9 mouse cellular contexts compared by ENCODE assay signal in genomic region chrX:170674885-170675876, GRCm38 (mm10). TPM values are rescaled to one million over a fixed set of nuclear protein-coding genes. Genes with fewer than 3 reads are reported as not detected.
A peak's percentile ranks its signal among the peaks of the same experiment; 100 is the strongest.
DNase-seq lines count a peak whose midpoint lies in the region; ATAC-seq and TF ChIP-seq lines count a peak whose summit lies in the region.
"Had no signal": no experiment of that assay in that cellular context is flagged by ENCODE, and none has a peak within 500 bp of the region (broad histone marks: within the 10 kb centered on the region; RNA-seq: fewer than 3 reads in every experiment).

No protein-coding gene starts in this region.

- H3K27ac ChIP-seq in heart, embryonic 12.5 days (ENCODE audit: poor library complexity, severe bottlenecking) = no peak overlapping the region
- 0 out of 2 replicates have a peak overlapping the region, but pooled peaks have one; percentile 18 for H3K27ac ChIP-seq in liver, postnatal 0 days (ENCODE audit: low read depth)
- H3K27ac ChIP-seq in stomach, embryonic 16.5 days (ENCODE audit: low read length) = no peak overlapping the region

- no peak for DNase-seq in heart, adult 8-10 months (ENCODE audit: low spot score)
- DNase-seq in urinary bladder, postnatal 4 days (ENCODE audit: low spot score in 2 of 2) = peak; percentile 18 to 62
- no peak for DNase-seq in urinary bladder, postnatal 36 days (ENCODE audit: low spot score in 2 of 2)
- peak; percentile 30 for DNase-seq in gastrocnemius, postnatal 10 days
- DNase-seq in liver, postnatal 0 days = no peak
- DNase-seq in ovary, postnatal 36 days (ENCODE audit: low spot score) = no peak

- no peaks in the 10 kb centered on the region for H3K4me1 ChIP-seq in heart, embryonic 12.5 days (replicated peaks)
- no peaks in the 10 kb centered on the region for H3K4me1 ChIP-seq in liver, postnatal 0 days (ENCODE audit: insufficient read depth)
- H3K4me1 ChIP-seq in stomach, embryonic 16.5 days (ENCODE audit: control insufficient read depth, insufficient read depth, low read length) = no peaks in the 10 kb centered on the region

- 0 out of 2 replicates have a peak overlapping the region, but pooled peaks have one; percentile 5 for H3K4me3 ChIP-seq in heart, embryonic 12.5 days
- 0 out of 2 replicates have a peak overlapping the region, but pooled peaks have one; percentile 11 for H3K4me3 ChIP-seq in liver, postnatal 0 days (ENCODE audit: low read depth, low read length)
- no peak overlapping the region for H3K4me3 ChIP-seq in stomach, embryonic 16.5 days (replicated peaks; ENCODE audit: low read length)

- no peaks in the 10 kb centered on the region for H3K27me3 ChIP-seq in heart, embryonic 12.5 days (replicated peaks)
- H3K27me3 ChIP-seq in liver, postnatal 0 days (ENCODE audit: insufficient read depth, low read length) = no peaks in the 10 kb centered on the region
- H3K27me3 ChIP-seq in stomach, embryonic 16.5 days (ENCODE audit: control insufficient read depth, insufficient read depth, low read length) = no peaks in the 10 kb centered on the region

- peaks cover 53% of the 10 kb centered on the region for H3K9me3 ChIP-seq in heart, embryonic 12.5 days (replicated peaks)
- peaks cover 44% of the 10 kb centered on the region for H3K9me3 ChIP-seq in liver, postnatal 0 days (ENCODE audit: low read length)
- H3K9me3 ChIP-seq in stomach, embryonic 16.5 days (replicated peaks; ENCODE audit: control insufficient read depth, low read length) = peaks cover 51% of the 10 kb centered on the region

- peaks cover 45% of the 10 kb centered on the region for H3K36me3 ChIP-seq in heart, embryonic 12.5 days
- no peaks in the 10 kb centered on the region for H3K36me3 ChIP-seq in liver, postnatal 0 days (replicated peaks; ENCODE audit: insufficient read depth, low read length)
- peaks cover 23% of the 10 kb centered on the region for H3K36me3 ChIP-seq in stomach, embryonic 16.5 days (ENCODE audit: control insufficient read depth, insufficient read depth, low read length)

- H3K4me2 ChIP-seq in heart, embryonic 12.5 days = no peak overlapping the region
- no peak overlapping the region for H3K4me2 ChIP-seq in liver, postnatal 0 days (ENCODE audit: low read depth, low read length)
- H3K4me2 ChIP-seq in stomach, embryonic 16.5 days (ENCODE audit: low read depth, low read length) = no peak overlapping the region

- no peak overlapping the region for H3K9ac ChIP-seq in heart, embryonic 12.5 days
- no peak overlapping the region for H3K9ac ChIP-seq in liver, postnatal 0 days (replicated peaks)
- no peak overlapping the region for H3K9ac ChIP-seq in stomach, embryonic 16.5 days (ENCODE audit: low read length)

- 87% methylated on average over 39 of the region's 39 CpGs for WGBS in heart, embryonic 12.5 days
- 82% methylated on average over 33 of the region's 39 CpGs for WGBS in liver, postnatal 0 days (ENCODE audit: insufficient replicate concordance)
- 83% methylated on average over 39 of the region's 39 CpGs for whole genome bisulfite sequencing in stomach, embryonic 16.5 days

- TF ChIP-seq CTCF in liver, postnatal 0 days (IDR thresholded peaks at IDR 0.05; ENCODE audit: low read depth) = no peak

- TF ChIP-seq EP300 in liver, postnatal 0 days (IDR thresholded peaks at IDR 0.05; ENCODE audit: low read depth) = no peak

- ATAC-seq in heart, embryonic 12.5 days (ENCODE audit: insufficient number of reproducible peaks, low FRiP score) = peak; percentile 31
- ATAC-seq in liver, postnatal 0 days = peak; percentile 43
- peak; percentile 63; the same call in 1 of the 2 replicates for ATAC-seq in stomach, embryonic 16.5 days (ENCODE audit: insufficient read depth, low FRiP score)

RNA-seq across cellular contexts. Expression of gene Asmt, which starts 2.7 kb away (rescaled TPM):
- not detected in 2 replicates for polyA plus RNA-seq in heart, embryonic 12.5 days (2016; fragmentation: Nextera tagmentation; extraction: Ambion mirVana)
- total RNA-seq in heart, adult 8-10 months (2022) = not detected
- not detected for total RNA-seq in gastrocnemius, postnatal 10 days (2021)
- polyA plus RNA-seq in liver, postnatal 0 days (2015; fragmentation: Nextera tagmentation; extraction: Ambion mirVana) = not detected in 2 replicates
- polyA plus RNA-seq in stomach, embryonic 16.5 days (2015; fragmentation: Nextera tagmentation; extraction: Ambion mirVana) = not detected in 2 replicates
- polyA plus RNA-seq: large intestine, adult 2 months had no signal

Comparison
In these comparisons a context has a peak if more than half of its experiments do, and no peak if none do; other contexts are left out.
1. DNase-seq: peak in urinary bladder, postnatal 4 days (2 of 2) and gastrocnemius, postnatal 10 days (single experiment); none in heart, adult 8-10 months (single experiment), urinary bladder, postnatal 36 days (0 of 2), liver, postnatal 0 days (single experiment) and ovary, postnatal 36 days (single experiment).
2. Peak in every context shown above with its lines, with median percentiles within 50 percentile points of each other: ATAC-seq.